Mouse (Mus musculus) adrenal gland, postnatal 10 days (tissue): ENCODE data around the gene Olfr342. TPM values are rescaled to one million over a fixed set of nuclear protein-coding genes. Genes with fewer than 3 reads are reported as not detected.

Experiments
- DNase-seq: peaks from one replicate; pipeline ENCODE4 v3.0.0; 2021; ENCODE audit warnings: mixed read lengths
- long read RNA-seq, 2 experiments: library from polyadenylated mRNA; stranded (forward); transcript quantifications; one replicate each; pipeline ENCODE4 v2.0.0; 2021
- total RNA-seq, 2 experiments: library from RNA; stranded (reverse); gene quantifications; 2 replicates each; pipeline ENCODE4 v1.2.3; 2021

Olfr342 gene
- total RNA-seq, result not detected
- long read RNA-seq, experiment 1, result 0 reads
- long read RNA-seq, experiment 2, result 0 reads

DNA sequence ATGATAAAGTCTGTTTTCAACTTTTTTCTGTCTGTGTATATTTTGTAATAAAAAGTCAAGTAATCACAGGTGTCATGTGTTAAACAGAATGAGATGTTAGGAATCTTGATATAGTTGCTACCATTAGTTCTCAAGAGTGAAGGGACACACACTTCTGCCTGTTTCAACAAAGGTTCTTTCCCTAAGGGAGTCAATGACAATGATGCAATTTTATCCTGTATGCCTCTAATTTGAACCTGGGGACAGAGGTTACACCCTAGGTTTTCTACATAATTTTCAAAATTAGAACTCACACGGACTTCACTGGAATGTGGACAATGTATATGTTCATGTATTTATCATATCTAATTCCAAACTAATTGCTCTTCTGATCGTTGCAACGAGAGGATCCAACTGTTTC, at the start of gene Olfr342:
Gene Olfr342 (plus strand): TSS at position 301 of the 400 bp plus-strand sequence.
- DNase-seq, result no peak

DNA sequence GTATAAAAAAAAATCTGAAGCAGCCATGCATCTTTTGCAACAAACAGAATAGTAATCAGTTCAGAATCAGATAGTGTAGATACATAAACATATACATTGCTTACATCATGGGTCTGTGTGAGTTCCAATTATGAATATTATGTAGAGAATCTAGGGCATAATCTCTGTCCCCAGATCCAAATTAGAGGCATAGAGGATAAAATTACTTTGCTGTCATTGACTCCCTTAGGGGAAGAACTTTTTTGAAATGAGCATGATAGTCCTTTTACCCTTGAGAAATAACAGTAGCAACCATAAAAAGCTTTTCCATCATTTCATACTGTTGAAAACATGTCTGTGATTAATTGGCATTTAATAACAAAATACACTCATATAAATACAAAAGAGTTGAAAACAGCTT, 42.4 kb upstream of the Olfr342 start, which contains the start of gene Olfr341:
Gene Olfr341 (minus strand): TSS at position 101 of the 400 bp plus-strand sequence.
- no peak for DNase-seq

DNA sequence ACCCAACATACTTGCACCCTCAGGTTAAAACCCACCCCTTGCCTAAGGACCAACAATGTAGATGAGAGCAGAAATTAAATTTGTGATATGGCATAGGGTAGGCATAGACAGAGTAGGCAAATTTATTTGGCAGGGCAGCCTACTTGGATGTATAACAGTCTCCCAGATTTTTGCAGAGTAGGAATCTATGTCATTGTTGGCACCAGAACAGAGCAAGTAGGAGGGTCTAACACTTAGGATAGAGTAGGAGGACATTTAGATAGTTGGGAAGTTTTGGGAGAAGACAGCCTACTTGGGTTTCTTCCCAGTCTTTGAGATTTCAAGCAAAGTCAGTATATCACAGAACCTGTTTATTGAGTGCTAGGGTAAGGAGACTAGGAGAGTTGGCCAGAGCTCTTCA, 40.4 kb downstream of the Olfr342 start:
- no peak for DNase-seq

DNA sequence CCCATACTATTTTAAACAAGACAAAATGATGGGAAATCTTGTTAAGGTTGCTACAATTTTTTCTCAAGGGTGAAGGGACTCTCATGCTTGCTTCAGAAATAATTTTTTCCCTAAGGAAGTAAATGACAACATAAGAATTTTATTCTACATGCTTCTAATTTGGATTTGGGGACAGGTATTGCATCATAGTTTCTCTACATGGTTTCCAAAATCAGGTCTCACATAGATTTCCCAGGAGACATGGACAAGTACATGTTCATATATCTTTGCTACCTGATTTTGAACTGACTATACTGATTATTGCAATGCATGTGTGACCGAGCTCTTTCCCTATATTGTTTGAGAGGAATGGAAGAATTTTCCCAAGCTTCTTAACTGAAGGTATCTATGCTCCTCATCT, 41.6 kb downstream of the Olfr342 start, which contains the start of gene Olfr344:
Gene Olfr344 (plus strand): TSS at position 301 of the 400 bp plus-strand sequence.
- DNase-seq, result no peak

DNA sequence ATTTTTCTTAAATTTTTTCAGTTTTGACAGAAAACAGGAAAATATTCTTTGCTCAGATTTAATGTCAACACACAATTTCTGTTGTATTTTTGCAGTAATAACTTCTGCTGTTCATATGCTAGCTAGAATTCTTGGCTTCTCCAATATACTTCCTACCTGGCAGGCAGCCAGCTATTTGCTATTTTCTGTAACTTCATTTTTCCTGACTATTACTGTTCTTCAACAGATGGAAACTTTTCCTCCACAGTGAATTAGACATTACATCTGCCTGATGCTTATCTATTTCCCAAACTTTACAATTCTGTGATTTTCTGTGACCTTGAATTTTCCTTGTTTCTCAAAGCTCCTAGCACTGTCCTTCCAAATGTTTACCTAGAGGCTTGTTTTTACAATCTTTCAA, 42.2 kb downstream of the Olfr342 start:
- no peak for DNase-seq

DNA sequence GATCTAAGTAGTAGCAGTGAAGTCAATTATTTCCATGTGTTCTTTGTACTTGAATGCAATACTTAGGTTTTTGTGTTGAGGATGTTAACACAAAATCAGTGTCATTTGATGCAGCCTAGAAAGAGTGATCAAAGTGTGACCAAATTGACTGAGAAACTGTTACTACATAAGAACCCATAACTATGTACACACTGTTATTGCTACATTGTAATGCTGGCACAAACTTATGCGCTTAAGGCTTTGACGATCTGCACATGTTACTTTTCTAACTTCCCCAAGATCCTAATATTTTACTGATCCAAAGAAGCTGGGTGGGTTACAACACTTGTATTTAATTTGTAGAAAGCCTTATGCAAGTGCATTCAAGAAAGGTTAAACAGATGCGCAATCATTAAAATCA, 43.0 kb downstream of the Olfr342 start:
- DNase-seq, result no peak

Other genes with a start within 250 kb of the Olfr342 start
- under 1 TPM in 1 of 2 experiments, not detected in 1; 0.06 TPM for gene Olfr338, start 151.5 kb upstream of the Olfr342 start, total RNA-seq
- gene Olfr339, start 106.1 kb upstream of the Olfr342 start, total RNA-seq, result not detected
- not detected for gene Olfr340, start 72.4 kb upstream of the Olfr342 start, total RNA-seq
- gene Olfr341, start 42.5 kb upstream of the Olfr342 start, total RNA-seq, result not detected
- gene Olfr344, start 41.7 kb downstream of the Olfr342 start, total RNA-seq, result under 1 TPM in 1 of 2 experiments, not detected in 1; 0.03 TPM
- not detected for gene Olfr345, start 115.0 kb downstream of the Olfr342 start, total RNA-seq
- not detected for gene Olfr346, start 160.8 kb downstream of the Olfr342 start, total RNA-seq
- gene Olfr347, start 206.9 kb downstream of the Olfr342 start, total RNA-seq, result not detected